In the genomic region with DNA sequence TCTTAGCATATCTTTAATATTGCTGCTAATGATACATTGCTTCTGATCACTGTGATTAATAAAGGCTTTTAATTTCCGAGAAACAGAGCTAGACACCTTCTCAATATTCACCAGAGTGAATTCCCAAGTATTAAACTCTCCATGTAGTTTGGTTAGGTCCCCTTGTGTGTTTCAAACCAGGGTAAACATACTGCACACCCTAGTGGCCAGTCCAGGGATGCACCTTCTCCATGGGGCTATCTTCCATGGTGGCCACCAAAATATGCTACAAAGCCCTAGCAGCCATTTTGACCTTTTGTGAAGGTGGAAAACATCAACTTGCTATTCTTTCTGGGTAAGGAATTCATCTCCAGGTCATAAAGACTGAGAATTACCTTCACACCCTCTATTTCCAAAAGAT, we compare ENCODE assay signal across 8 mouse cellular contexts. TPM values are rescaled to one million over a fixed set of nuclear protein-coding genes. Genes with fewer than 3 reads are reported as not detected.
A peak's percentile ranks its signal among the peaks of the same experiment; 100 is the strongest.
DNase-seq lines count a peak whose midpoint lies in the region; ATAC-seq and TF ChIP-seq lines count a peak whose summit lies in the region.

No protein-coding gene starts in this region.

- TF ChIP-seq EP300 in heart, postnatal 0 days (IDR thresholded peaks at IDR 0.05; ENCODE audit: low read depth), result no peak

- H3K27me3 ChIP-seq in hindbrain, postnatal 0 days (ENCODE audit: insufficient read depth, low read length), result no peaks in the 10 kb centered on the region
- peaks cover 16% of the 10 kb centered on the region for H3K27me3 ChIP-seq in hindbrain, embryonic 13.5 days
- no peaks in the 10 kb centered on the region for H3K27me3 ChIP-seq in heart, postnatal 0 days (ENCODE audit: control insufficient read depth, insufficient read depth, low read length)
- peaks cover 10% of the 10 kb centered on the region for H3K27me3 ChIP-seq in midbrain, embryonic 13.5 days
- H3K27me3 ChIP-seq in midbrain, embryonic 15.5 days (replicated peaks), result 0 out of 2 replicates have a peak, but pooled peaks cover 1% of the 10 kb centered on the region

- no peak overlapping the region for H3K9ac ChIP-seq in hindbrain, postnatal 0 days (replicated peaks; ENCODE audit: low read length)
- no peak overlapping the region for H3K9ac ChIP-seq in hindbrain, embryonic 13.5 days
- H3K9ac ChIP-seq in heart, postnatal 0 days (replicated peaks; ENCODE audit: low read depth, low read length), result no peak overlapping the region
- no peak overlapping the region for H3K9ac ChIP-seq in midbrain, embryonic 13.5 days (replicated peaks)
- H3K9ac ChIP-seq in midbrain, embryonic 15.5 days, result no peak overlapping the region

- ATAC-seq in hindbrain, postnatal 0 days, result no peak
- ATAC-seq in hindbrain, embryonic 13.5 days (ENCODE audit: low FRiP score), result no peak
- peak; percentile 86 for ATAC-seq in CD4-positive, CD25-positive, alpha-beta regulatory T cell, adult 4 months
- ATAC-seq in heart, postnatal 0 days (ENCODE audit: insufficient read depth, low read depth), result no peak
- ATAC-seq in midbrain, embryonic 13.5 days, result no peak
- no peak for ATAC-seq in midbrain, embryonic 15.5 days (replicated peaks)

- peaks cover 6% of the 10 kb centered on the region; the same call in 1 of the 2 replicates for H3K4me1 ChIP-seq in hindbrain, postnatal 0 days (ENCODE audit: insufficient read depth, low read length)
- peaks cover 11% of the 10 kb centered on the region for H3K4me1 ChIP-seq in hindbrain, embryonic 13.5 days (replicated peaks)
- H3K4me1 ChIP-seq in heart, postnatal 0 days (ENCODE audit: control insufficient read depth, insufficient read depth), result no peaks in the 10 kb centered on the region
- peaks cover 13% of the 10 kb centered on the region for H3K4me1 ChIP-seq in midbrain, embryonic 13.5 days (replicated peaks)
- H3K4me1 ChIP-seq in midbrain, embryonic 15.5 days, result 0 out of 2 replicates have a peak, but pooled peaks cover 12% of the 10 kb centered on the region

- no peaks in the 10 kb centered on the region for H3K36me3 ChIP-seq in hindbrain, postnatal 0 days (ENCODE audit: insufficient read depth, low read length)
- H3K36me3 ChIP-seq in hindbrain, embryonic 13.5 days, result no peaks in the 10 kb centered on the region
- no peaks in the 10 kb centered on the region for H3K36me3 ChIP-seq in heart, postnatal 0 days (replicated peaks; ENCODE audit: control insufficient read depth, insufficient read depth, low read length)
- no peaks in the 10 kb centered on the region for H3K36me3 ChIP-seq in midbrain, embryonic 13.5 days
- H3K36me3 ChIP-seq in midbrain, embryonic 15.5 days (replicated peaks), result no peaks in the 10 kb centered on the region

- H3K4me2 ChIP-seq in hindbrain, postnatal 0 days (ENCODE audit: low read depth, low read length), result no peak overlapping the region
- no peak overlapping the region for H3K4me2 ChIP-seq in hindbrain, embryonic 13.5 days
- no peak overlapping the region for H3K4me2 ChIP-seq in heart, postnatal 0 days (ENCODE audit: low read depth, low read length)
- no peak overlapping the region for H3K4me2 ChIP-seq in midbrain, embryonic 13.5 days (replicated peaks)
- H3K4me2 ChIP-seq in midbrain, embryonic 15.5 days, result no peak overlapping the region

- H3K4me3 ChIP-seq in hindbrain, postnatal 0 days (ENCODE audit: low read length), result no peak overlapping the region
- no peak overlapping the region for H3K4me3 ChIP-seq in hindbrain, embryonic 13.5 days
- H3K4me3 ChIP-seq in heart, postnatal 0 days (ENCODE audit: low read depth, low read length), result no peak overlapping the region
- H3K4me3 ChIP-seq in midbrain, embryonic 13.5 days (replicated peaks), result no peak overlapping the region
- H3K4me3 ChIP-seq in midbrain, embryonic 15.5 days, result no peak overlapping the region

- no peak for DNase-seq in hindbrain, postnatal 0 days (ENCODE audit: low spot score)
- DNase-seq in adrenal gland, postnatal 10 days, result peak; percentile 66
- DNase-seq in heart, postnatal 0 days (ENCODE audit: low spot score), result peak; percentile 8
- peak; percentile 84 for DNase-seq in lung, postnatal 36 days

- no peaks in the 10 kb centered on the region for H3K9me3 ChIP-seq in hindbrain, postnatal 0 days (ENCODE audit: low read length)
- H3K9me3 ChIP-seq in hindbrain, embryonic 13.5 days, result no peaks in the 10 kb centered on the region
- no peaks in the 10 kb centered on the region for H3K9me3 ChIP-seq in heart, postnatal 0 days (replicated peaks; ENCODE audit: control insufficient read depth, low read length)
- H3K9me3 ChIP-seq in midbrain, embryonic 13.5 days, result no peaks in the 10 kb centered on the region
- H3K9me3 ChIP-seq in midbrain, embryonic 15.5 days, result no peaks in the 10 kb centered on the region

- no peak overlapping the region for H3K27ac ChIP-seq in hindbrain, postnatal 0 days
- no peak overlapping the region for H3K27ac ChIP-seq in hindbrain, embryonic 13.5 days
- no peak overlapping the region for H3K27ac ChIP-seq in heart, postnatal 0 days (ENCODE audit: low read depth)
- no peak overlapping the region for H3K27ac ChIP-seq in midbrain, embryonic 13.5 days
- H3K27ac ChIP-seq in midbrain, embryonic 15.5 days, result no peak overlapping the region

- 71% methylated on average over 1 of the region's 1 CpGs for WGBS in hindbrain, postnatal 0 days
- 70% methylated on average over 1 of the region's 1 CpGs for WGBS in hindbrain, embryonic 13.5 days
- 37% methylated on average over 1 of the region's 1 CpGs for WGBS in heart, postnatal 0 days
- WGBS in midbrain, embryonic 13.5 days, result 62% methylated on average over 1 of the region's 1 CpGs
- 77% methylated on average over 1 of the region's 1 CpGs for WGBS in midbrain, embryonic 15.5 days

- TF ChIP-seq CTCF in hindbrain, postnatal 0 days (IDR thresholded peaks at IDR 0.05; ENCODE audit: low read depth), result peak; percentile 53
- peak; percentile 62 for TF ChIP-seq CTCF in heart, postnatal 0 days (IDR thresholded peaks at IDR 0.05; ENCODE audit: low read depth)

RNA-seq across cellular contexts. Expression of gene Gm5447, which starts 7.7 kb away (rescaled TPM):
- 0.72 TPM in 1 of 2 replicates, not detected in the other for total RNA-seq in hindbrain, postnatal 0 days (2014; rRNA removed)
- polyA plus RNA-seq in hindbrain, postnatal 0 days (2015; fragmentation: Nextera tagmentation; extraction: Ambion mirVana), result 0.13 TPM in 1 of 2 replicates, not detected in the other
- polyA plus RNA-seq in hindbrain, embryonic 13.5 days (2015; fragmentation: Nextera tagmentation; extraction: Ambion mirVana), result 0.10 and 0.16 TPM in 2 replicates
- polyA plus RNA-seq in CD4-positive, CD25-positive, alpha-beta regulatory T cell, adult 4 months (2017; shearing (Covaris generic)), result not detected
- total RNA-seq in adrenal gland, postnatal 10 days (2021), result under 1 TPM in 1 of 2 experiments, not detected in 1; 0.15 TPM
- total RNA-seq in heart, postnatal 0 days (2014; rRNA removed; ENCODE audit: low replicate concordance), result not detected in 2 replicates
- not detected in 2 replicates for polyA plus RNA-seq in heart, postnatal 0 days (2015; fragmentation: Nextera tagmentation; extraction: Ambion mirVana)
- polyA plus RNA-seq in midbrain, embryonic 13.5 days (2015; fragmentation: Nextera tagmentation; extraction: Ambion mirVana), result 0.11 and 0.14 TPM in 2 replicates
- polyA plus RNA-seq in midbrain, embryonic 15.5 days (2015; fragmentation: Nextera tagmentation; extraction: Ambion mirVana), result 0.09 TPM in 1 of 2 replicates, not detected in the other

RNA-seq across cellular contexts. Expression of gene Exoc2, which starts 7.8 kb away (rescaled TPM):
- total RNA-seq in hindbrain, postnatal 0 days (2014; rRNA removed), result 41.7 and 49.4 TPM in 2 replicates
- 35.5 and 36.5 TPM in 2 replicates for polyA plus RNA-seq in hindbrain, postnatal 0 days (2015; fragmentation: Nextera tagmentation; extraction: Ambion mirVana)
- polyA plus RNA-seq in hindbrain, embryonic 13.5 days (2015; fragmentation: Nextera tagmentation; extraction: Ambion mirVana), result 47.0 and 48.4 TPM in 2 replicates
- 100 to 1,000 TPM in 1 of 2 experiments, 10 to 100 TPM in 1; 68.2 to 103 TPM for polyA plus RNA-seq in CD4-positive, CD25-positive, alpha-beta regulatory T cell, adult 4 months (2017; shearing (Covaris generic))
- total RNA-seq in adrenal gland, postnatal 10 days (2021), result 10 to 100 TPM; 22.3 to 28.2 TPM
- total RNA-seq in heart, postnatal 0 days (2014; rRNA removed; ENCODE audit: low replicate concordance), result 15.3 and 15.8 TPM in 2 replicates
- polyA plus RNA-seq in heart, postnatal 0 days (2015; fragmentation: Nextera tagmentation; extraction: Ambion mirVana), result 12.6 and 13.3 TPM in 2 replicates
- 44.7 and 50.9 TPM in 2 replicates for polyA plus RNA-seq in midbrain, embryonic 13.5 days (2015; fragmentation: Nextera tagmentation; extraction: Ambion mirVana)
- polyA plus RNA-seq in midbrain, embryonic 15.5 days (2015; fragmentation: Nextera tagmentation; extraction: Ambion mirVana), result 54.1 and 59.3 TPM in 2 replicates

RNA-seq across cellular contexts. Expression of gene Hus1b, which starts 34.1 kb away (rescaled TPM):
- 0.63 and 1.2 TPM in 2 replicates for total RNA-seq in hindbrain, postnatal 0 days (2014; rRNA removed)
- polyA plus RNA-seq in hindbrain, postnatal 0 days (2015; fragmentation: Nextera tagmentation; extraction: Ambion mirVana), result not detected in 2 replicates
- polyA plus RNA-seq in hindbrain, embryonic 13.5 days (2015; fragmentation: Nextera tagmentation; extraction: Ambion mirVana), result not detected in 2 replicates
- polyA plus RNA-seq in CD4-positive, CD25-positive, alpha-beta regulatory T cell, adult 4 months (2017; shearing (Covaris generic)), result under 1 TPM; 0.46 to 0.73 TPM
- total RNA-seq in adrenal gland, postnatal 10 days (2021), result under 1 TPM in 1 of 2 experiments, not detected in 1; 0.58 TPM
- not detected in 2 replicates for total RNA-seq in heart, postnatal 0 days (2014; rRNA removed; ENCODE audit: low replicate concordance)
- polyA plus RNA-seq in heart, postnatal 0 days (2015; fragmentation: Nextera tagmentation; extraction: Ambion mirVana), result not detected in 2 replicates
- polyA plus RNA-seq in midbrain, embryonic 13.5 days (2015; fragmentation: Nextera tagmentation; extraction: Ambion mirVana), result not detected in 2 replicates
- not detected in 2 replicates for polyA plus RNA-seq in midbrain, embryonic 15.5 days (2015; fragmentation: Nextera tagmentation; extraction: Ambion mirVana)
